Mouse (Mus musculus) liver, adult 2 months (tissue): ENCODE measurements around the gene Set. TPM values are rescaled to one million over a fixed set of nuclear protein-coding genes. Genes with fewer than 3 reads are reported as not detected.

ENCODE experiments used
- DNase-seq: peaks from one replicate; pipeline ENCODE4 v3.0.0-alpha.2; 2011; ENCODE audit warnings: low read depth, low spot score; ENCODE audit errors: extremely low read depth
- H3K27ac ChIP-seq: fragments of 200-500 bp; replicated peaks from 2 replicates; pipeline ENCODE4 v1.5.1; 2012; ENCODE audit warnings: low read depth, mild to moderate bottlenecking, control low read depth, inconsistent platforms, low read length; ENCODE audit not compliant: insufficient read depth
- H3K27me3 ChIP-seq: fragments of 200-500 bp; 2 replicates; pipeline ENCODE4 v1.6.1; 2012; ENCODE audit warnings: mild to moderate bottlenecking, moderate library complexity, low read length, inconsistent platforms; ENCODE audit not compliant: control insufficient read depth, insufficient read depth
- H3K36me3 ChIP-seq: fragments of 200-500 bp; 2 replicates; pipeline ENCODE4 v1.6.1; 2012; ENCODE audit warnings: low read length, inconsistent platforms; ENCODE audit not compliant: control insufficient read depth, insufficient read depth
- H3K4me1 ChIP-seq: fragments of 200-500 bp; 2 replicates; pipeline ENCODE4 v1.6.1; 2011; ENCODE audit warnings: low read length; ENCODE audit not compliant: control insufficient read depth, insufficient read depth
- H3K4me3 ChIP-seq: fragments of 200-500 bp; 2 replicates; pipeline ENCODE4 v1.5.1; 2011; ENCODE audit warnings: low read depth, mild to moderate bottlenecking, control low read depth, low read length, moderate library complexity; ENCODE audit not compliant: insufficient read depth
- H3K79me2 ChIP-seq: fragments of 200-500 bp; 2 replicates; pipeline ENCODE4 v1.6.1; 2012; ENCODE audit warnings: inconsistent platforms, mild to moderate bottlenecking, low read length, moderate library complexity; ENCODE audit not compliant: control insufficient read depth, insufficient read depth
- H3K9ac ChIP-seq: fragments of 200-500 bp; 2 replicates; pipeline ENCODE4 v1.6.1; 2012; ENCODE audit warnings: low read depth, mild to moderate bottlenecking, control low read depth, inconsistent platforms, low read length
- CTCF ChIP-seq: fragments of 200-500 bp; IDR thresholded peaks from 2 replicates; pipeline ENCODE4 v1.5.1; 2011; ENCODE audit warnings: low read depth, low read length, control low read depth
- POLR2A ChIP-seq: fragments of 200-500 bp; IDR thresholded peaks from 2 replicates; pipeline ENCODE4 v1.6.1; 2011; ENCODE audit warnings: low read length, control low read depth; ENCODE audit not compliant: insufficient read depth; ENCODE audit errors: extremely low read depth
- WGBS: fragments of 180-500 bp; shearing (Covaris S2); methylation state at CpG from one replicate; pipeline ENCODE4 v1.1.7; 2018; 5-methylcytosine and 5-hydroxymethylcytosine counted together
- polyA plus RNA-seq: library from polyadenylated mRNA; depleted of rRNA; stranded (reverse); fragments of >200 nt; gene quantifications from 2 replicates; pipeline ENCODE4 v1.2.3, GENCODE M21; 2012
- total RNA-seq: library from RNA; depleted of rRNA; stranded (reverse); fragments of >200 nt; gene quantifications from 2 replicates; pipeline ENCODE4 v1.2.3, GENCODE M21; 2014

The Set gene
- total and polyA plus RNA-seq, 2 experiments: 26.3 to 85.1 TPM

GRCm38 (mm10) chr2:30067031-30067888 lies 10.1 kb downstream of the Set start:
- peaks cover 8% of the 10 kb centered on the region for H3K79me2 ChIP-seq
- no peak overlapping the region for H3K27ac ChIP-seq
- H3K27me3 ChIP-seq: no peaks in the 10 kb centered on the region
- no peak for DNase-seq
- H3K36me3 ChIP-seq: peaks cover 21% of the 10 kb centered on the region
- H3K4me1 ChIP-seq: peaks cover 15% of the 10 kb centered on the region
- WGBS: under 1% methylated on average over 63 of the region's 69 CpGs
- peak overlapping the region; percentile 98 for H3K9ac ChIP-seq
- TF ChIP-seq POLR2A: no peak
- no peak for TF ChIP-seq CTCF
- H3K4me3 ChIP-seq: peak overlapping the region; percentile 99

DNA sequence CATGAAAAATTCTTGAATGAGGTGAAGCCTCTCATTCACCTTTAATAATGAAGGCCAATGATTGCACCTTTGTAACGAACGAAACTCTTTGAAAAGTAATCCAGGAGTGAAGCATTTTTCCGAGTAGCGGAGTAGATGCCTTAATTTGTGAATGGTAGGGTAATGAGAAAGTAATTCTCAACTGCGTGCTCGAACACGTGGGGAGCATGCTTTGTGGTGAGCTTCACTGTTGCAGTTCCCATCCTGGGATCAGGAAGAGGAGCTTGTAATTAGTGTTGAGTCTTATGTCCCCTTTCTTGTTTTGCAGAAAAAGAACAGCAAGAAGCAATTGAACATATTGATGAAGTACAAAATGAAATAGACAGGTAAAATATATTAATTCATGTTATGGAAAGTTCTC lies 10.8 kb downstream of the Set start:
- Histone ChIP-seq H3K27me3 (no peaks in the 10 kb centered on the region), H3K36me3 (peaks cover 21% of the 10 kb centered on the region), H3K79me2 (peaks cover 8% of the 10 kb centered on the region), H3K9ac (no peak overlapping the region), H3K27ac (no peak overlapping the region), H3K4me1 (peaks cover 14% of the 10 kb centered on the region), H3K4me3 (no peak overlapping the region)
- DNase-seq: no peak
- TF ChIP-seq CTCF (no peak), POLR2A (no peak)
- WGBS: 65% methylated on average over 7 of the region's 7 CpGs

GRCm38 (mm10) chr2:30072875-30073274 lies 15.7 kb downstream of the Set start:
- no peaks in the 10 kb centered on the region for H3K27me3 ChIP-seq
- H3K4me3 ChIP-seq: no peak overlapping the region
- no peaks in the 10 kb centered on the region for H3K79me2 ChIP-seq
- no peak overlapping the region for H3K27ac ChIP-seq
- WGBS: 91% methylated on average over 7 of the region's 7 CpGs
- peaks cover 21% of the 10 kb centered on the region for H3K36me3 ChIP-seq
- TF ChIP-seq POLR2A (no peak), CTCF (no peak)
- no peak for DNase-seq
- H3K9ac ChIP-seq: no peak overlapping the region
- H3K4me1 ChIP-seq: no peaks in the 10 kb centered on the region; the same call in 1 of the 2 replicates

DNA sequence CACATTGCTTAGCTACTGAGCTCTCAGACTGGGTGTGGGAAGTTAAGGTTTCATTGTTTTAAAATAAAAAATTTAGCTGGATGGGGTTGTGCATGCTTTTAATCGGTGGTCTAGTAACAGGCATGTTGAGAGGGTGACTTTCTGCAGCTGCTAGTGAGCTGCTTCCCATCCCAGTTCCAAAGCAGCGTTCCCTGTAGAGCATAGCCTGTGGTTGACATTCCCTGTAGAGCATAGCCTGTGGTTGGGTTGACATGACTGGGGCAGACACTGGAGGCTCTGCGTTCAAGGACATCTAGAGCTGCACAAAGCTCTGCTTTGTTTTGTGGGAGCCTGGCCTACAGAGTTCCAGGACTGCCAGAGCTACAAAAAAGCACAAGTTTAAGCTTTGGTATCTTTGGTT lies 16.1 kb downstream of the Set start:
- no peaks in the 10 kb centered on the region for H3K27me3 ChIP-seq
- DNase-seq: no peak
- H3K27ac ChIP-seq: no peak overlapping the region
- WGBS: 85% methylated on average over 3 of the region's 3 CpGs
- no peaks in the 10 kb centered on the region for H3K79me2 ChIP-seq
- no peaks in the 10 kb centered on the region for H3K4me1 ChIP-seq
- no peak for TF ChIP-seq POLR2A
- TF ChIP-seq CTCF: no peak
- H3K36me3 ChIP-seq: peaks cover 20% of the 10 kb centered on the region
- no peak overlapping the region for H3K9ac ChIP-seq
- no peak overlapping the region for H3K4me3 ChIP-seq

- Histone ChIP-seq H3K4me3 (no peak overlapping the region), H3K36me3 (peaks cover 3% of the 10 kb centered on the region; the same call in 1 of the 2 replicates), H3K79me2 (no peaks in the 10 kb centered on the region), H3K27ac (no peak overlapping the region), H3K4me1 (no peaks in the 10 kb centered on the region), H3K9ac (no peak overlapping the region), H3K27me3 (no peaks in the 10 kb centered on the region)
- 45% methylated on average over 3 of the region's 3 CpGs for WGBS
- no peak for TF ChIP-seq CTCF
- no peak for TF ChIP-seq POLR2A
- DNase-seq: no peak
These were observed 18.4 kb downstream of the Set start for GRCm38 (mm10) chr2:30075625-30076024.

GRCm38 (mm10) chr2:30076439-30076838 lies 19.3 kb downstream of the Set start:
- TF ChIP-seq CTCF (no peak), POLR2A (no peak)
- Histone ChIP-seq H3K9ac (no peak overlapping the region), H3K4me3 (no peak overlapping the region), H3K79me2 (no peaks in the 10 kb centered on the region), H3K27me3 (no peaks in the 10 kb centered on the region), H3K36me3 (peaks cover 2% of the 10 kb centered on the region; the same call in 1 of the 2 replicates), H3K4me1 (no peaks in the 10 kb centered on the region), H3K27ac (no peak overlapping the region)
- 93% methylated on average over 9 of the region's 9 CpGs for WGBS
- no peak for DNase-seq
